Mouse (Mus musculus) hematopoietic stem cell, adult 5-6 weeks (primary cell): ENCODE results near the gene Micall2. TPM values are rescaled to one million over a fixed set of nuclear protein-coding genes. Genes with fewer than 3 reads are reported as not detected.
"Not testable (repeated sequence)": the region's sequence is repeated elsewhere in the genome, so short reads cannot be mapped to it uniquely, and the experiment has no call there.

Experiments used
- ATAC-seq, 2 experiments: fragments of 125-278 bp in 1 of 2; replicated peaks in 1 of 2; 2 replicates each; pipeline ENCODE4 v1.8.0; 2016 to 2017; ENCODE audit warnings: inconsistent platforms in 2 of 2, mild to moderate bottlenecking in 2 of 2, moderate number of reproducible peaks in 2 of 2, low read depth in 1 of 2, moderate TSS enrichment in 1 of 2; ENCODE audit not compliant: low FRiP score in 2 of 2, poor library complexity in 2 of 2, severe bottlenecking in 2 of 2, insufficient read depth in 1 of 2, low TSS enrichment in 1 of 2
- total RNA-seq: library from RNA; stranded (forward); fragments of 172-1452, 232-1000 nt; gene quantifications from 2 replicates; pipeline ENCODE4 v1.2.3, GENCODE M21; 2017

Gene Micall2
- 6.3 and 7.2 TPM in 2 replicates for total RNA-seq

DNA sequence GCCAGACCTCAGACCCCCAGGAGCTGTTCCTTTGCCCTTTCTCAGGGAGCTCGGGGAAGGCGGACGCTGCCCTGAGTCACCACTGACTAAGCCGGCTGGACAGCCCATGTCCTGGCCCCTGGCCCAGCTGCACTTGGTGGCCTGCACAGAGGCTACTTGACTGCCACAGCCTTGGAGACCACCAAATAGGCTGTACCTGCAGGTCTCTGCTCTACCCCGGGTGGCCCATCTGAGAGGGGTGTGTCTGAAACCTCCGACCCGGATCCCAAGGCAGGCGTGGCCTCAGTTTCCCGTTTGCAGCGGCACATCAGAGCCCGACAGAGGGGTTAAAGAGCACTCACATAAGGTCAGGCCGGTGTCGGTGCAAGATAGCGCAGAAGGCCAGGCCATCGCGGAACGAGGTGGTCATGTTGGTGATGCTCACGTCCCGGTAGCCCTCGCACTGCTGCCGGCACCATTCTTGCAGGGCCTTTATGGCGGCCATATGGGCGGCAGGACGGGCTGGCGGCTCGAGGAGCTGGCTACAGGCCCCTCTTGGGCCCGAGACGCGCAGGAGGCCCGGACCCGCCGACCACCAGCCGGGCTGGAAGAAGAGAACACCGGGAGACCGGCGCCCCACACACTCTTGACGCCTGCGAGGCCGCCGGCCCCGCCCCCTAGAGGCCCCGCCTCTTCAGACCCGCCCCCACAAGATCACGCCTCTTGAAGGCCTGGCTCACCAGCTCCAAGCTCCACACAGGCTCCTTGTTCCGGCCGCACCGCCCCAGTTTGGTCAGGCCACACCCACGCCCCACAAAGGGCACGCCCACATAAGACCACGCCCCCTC is at the start of gene Micall2:
Micall2 (minus strand) TSS at position 660 of the 827 bp plus-strand sequence.
- ATAC-seq: peak; percentile 77 to 79

GRCm38 (mm10) chr5:139781406-139781805 is 45.3 kb upstream of the Micall2 start:
- ATAC-seq: no peak

GRCm38 (mm10) chr5:139776966-139777365 is 40.8 kb upstream of the Micall2 start:
- ATAC-seq: peak; percentile 85 to 89

DNA sequence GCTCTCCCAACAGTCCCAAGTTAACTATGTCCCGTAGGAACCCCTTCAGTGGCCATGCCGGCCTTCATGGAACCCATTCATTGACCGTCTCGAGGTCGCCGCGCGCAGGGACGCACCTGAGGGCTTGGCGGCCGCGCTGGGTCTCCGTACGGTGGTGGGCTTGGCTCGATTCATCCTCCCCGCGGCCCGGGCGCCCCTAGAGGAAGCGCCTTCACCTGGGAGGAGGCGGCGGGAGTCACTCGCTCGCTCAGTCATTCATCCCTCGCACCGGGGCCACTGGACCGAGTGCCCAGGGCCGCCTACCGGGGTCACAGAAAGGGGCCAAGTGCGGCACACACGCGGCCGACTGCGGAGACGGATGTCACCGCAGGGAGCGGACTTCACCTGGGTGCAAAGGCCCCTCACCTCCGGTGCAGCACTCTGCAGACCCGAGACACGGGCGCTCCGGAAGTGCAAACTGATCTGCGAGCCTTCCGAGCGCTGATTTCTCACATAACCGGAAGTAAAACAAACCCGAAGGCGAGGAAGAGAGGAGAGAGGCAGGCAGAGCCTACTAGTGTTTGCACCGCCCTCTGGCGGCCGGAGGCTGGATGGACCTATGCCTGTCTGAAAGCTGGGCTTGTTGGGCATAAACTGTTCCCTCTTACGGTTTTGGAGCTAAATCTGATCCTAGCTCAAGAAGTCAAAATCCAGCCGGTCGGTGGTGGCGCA is 39.2 kb upstream of the Micall2 start, which contains the start of gene Ints1:
Ints1 (minus strand) TSS at position 459 of the 711 bp plus-strand sequence.
- peak; percentile 79 to 86 for ATAC-seq

DNA sequence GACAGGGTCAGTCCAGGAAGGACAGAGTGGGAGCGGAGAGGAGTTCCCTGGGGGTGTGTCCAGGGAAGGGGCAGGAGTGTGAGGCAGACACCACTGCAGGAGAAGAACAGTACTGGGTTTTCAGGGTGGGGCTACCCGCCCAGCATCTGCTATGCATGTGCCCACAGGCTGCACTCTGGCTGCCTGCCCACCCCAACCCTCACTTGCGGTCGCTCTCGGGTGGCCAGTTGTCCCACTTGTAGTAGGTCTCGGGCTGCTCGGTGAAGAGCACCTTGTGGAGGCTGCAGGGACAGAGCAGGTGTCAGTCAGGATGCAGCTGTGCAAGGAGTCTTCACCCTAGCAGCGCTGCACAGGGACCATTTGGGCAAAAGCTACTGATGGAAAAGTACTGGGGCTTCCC is 32.1 kb upstream of the Micall2 start:
- no peak for ATAC-seq

DNA sequence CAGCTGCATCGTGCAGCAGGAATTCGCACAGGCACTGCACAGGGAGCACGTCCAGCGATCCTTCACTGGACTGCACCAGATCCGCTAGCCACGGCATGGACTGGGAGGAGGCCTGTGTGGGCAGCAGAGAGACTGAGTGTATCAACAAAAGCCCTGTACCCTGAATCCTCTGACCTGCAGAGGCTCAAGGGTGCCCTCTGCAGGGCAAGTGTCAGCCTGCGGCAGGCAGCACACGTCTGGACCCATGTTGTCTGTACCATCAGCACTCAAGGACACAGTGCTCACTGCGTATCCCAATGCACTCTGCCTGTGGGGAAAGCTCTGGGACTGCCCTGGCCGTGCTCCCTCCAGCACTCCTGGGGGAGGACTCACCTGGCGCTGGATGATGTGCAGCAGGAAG is 28.2 kb upstream of the Micall2 start:
- ATAC-seq: peak in 1 of 2 experiments; percentile 33; a peak in 2 of 4 replicates

GRCm38 (mm10) chr5:139758096-139758495 is 22.0 kb upstream of the Micall2 start:
- ATAC-seq: no peak

DNA sequence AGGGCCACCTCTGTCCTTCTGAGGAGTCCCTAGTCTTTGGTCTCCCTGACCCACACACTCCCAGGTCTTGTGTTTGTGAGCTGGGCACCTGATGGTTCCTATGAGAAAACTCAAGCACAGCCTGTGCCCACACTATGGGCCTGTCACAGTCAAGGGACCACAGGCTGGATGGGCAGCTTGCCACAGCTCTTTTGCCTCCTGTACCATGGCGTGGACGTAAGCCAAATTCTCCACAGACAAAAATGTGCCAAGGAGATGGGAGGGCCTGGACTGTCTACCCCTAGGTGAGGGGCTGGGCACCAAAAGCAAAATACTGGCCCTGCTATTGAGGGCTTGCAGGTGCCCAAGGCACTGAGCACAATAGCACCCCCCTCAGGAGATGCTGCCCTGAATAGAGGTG is 20.4 kb upstream of the Micall2 start:
- ATAC-seq: no peak

GRCm38 (mm10) chr5:139756135-139756534 is 20.0 kb upstream of the Micall2 start:
- ATAC-seq: no peak

DNA sequence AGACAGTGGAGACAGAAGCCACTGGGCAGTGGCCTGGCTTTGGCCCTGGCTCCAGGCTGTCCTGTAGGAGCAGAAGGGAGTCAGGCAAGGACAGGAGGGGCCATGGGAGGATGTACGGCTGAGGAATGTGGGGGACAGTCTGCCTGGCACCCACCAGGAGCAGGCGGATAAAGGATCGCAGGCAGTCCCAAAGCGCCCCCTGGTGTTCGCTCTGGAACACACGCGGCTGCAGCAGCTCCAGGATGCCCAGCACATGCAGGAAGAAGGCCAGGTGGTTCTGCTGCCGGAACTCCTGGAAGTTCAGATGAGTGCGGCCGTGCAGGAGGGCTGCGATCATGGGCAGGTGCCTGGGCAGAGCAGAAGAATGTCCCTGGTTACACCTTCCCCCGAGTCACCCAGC is 18.6 kb upstream of the Micall2 start:
- no peak for ATAC-seq

DNA sequence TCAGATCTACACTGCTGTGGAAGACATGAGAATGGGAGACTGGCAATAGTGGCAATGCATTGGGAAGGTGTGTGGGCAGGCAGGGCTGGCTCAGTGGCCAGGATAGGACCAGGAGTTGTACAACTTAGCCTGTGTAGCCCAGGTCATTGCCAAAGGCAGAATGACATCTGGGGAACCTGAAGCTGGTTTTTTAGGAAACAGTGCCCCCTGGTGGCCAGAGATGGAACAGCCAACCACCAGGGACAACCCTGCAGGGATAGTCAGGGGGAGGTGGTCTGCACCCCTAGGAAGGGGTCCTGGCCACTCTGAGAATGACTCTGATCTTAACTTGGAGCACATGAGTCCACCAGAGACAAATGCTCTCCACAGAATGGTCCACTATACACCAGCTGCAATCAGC is 14.4 kb upstream of the Micall2 start:
- ATAC-seq: no peak; a peak in 1 of 4 replicates

- ATAC-seq: no peak
Measured at GRCm38 (mm10) chr5:139749413-139750125, 13.4 kb upstream of the Micall2 start.

- peak; percentile 80 to 81 for ATAC-seq
Measured at GRCm38 (mm10) chr5:139745771-139746170, 9.6 kb upstream of the Micall2 start.

GRCm38 (mm10) chr5:139742640-139743039 is 6.5 kb upstream of the Micall2 start:
- not testable (repeated sequence) for ATAC-seq

- no peak for ATAC-seq
Measured at GRCm38 (mm10) chr5:139738592-139739315, 2.6 kb upstream of the Micall2 start.

DNA sequence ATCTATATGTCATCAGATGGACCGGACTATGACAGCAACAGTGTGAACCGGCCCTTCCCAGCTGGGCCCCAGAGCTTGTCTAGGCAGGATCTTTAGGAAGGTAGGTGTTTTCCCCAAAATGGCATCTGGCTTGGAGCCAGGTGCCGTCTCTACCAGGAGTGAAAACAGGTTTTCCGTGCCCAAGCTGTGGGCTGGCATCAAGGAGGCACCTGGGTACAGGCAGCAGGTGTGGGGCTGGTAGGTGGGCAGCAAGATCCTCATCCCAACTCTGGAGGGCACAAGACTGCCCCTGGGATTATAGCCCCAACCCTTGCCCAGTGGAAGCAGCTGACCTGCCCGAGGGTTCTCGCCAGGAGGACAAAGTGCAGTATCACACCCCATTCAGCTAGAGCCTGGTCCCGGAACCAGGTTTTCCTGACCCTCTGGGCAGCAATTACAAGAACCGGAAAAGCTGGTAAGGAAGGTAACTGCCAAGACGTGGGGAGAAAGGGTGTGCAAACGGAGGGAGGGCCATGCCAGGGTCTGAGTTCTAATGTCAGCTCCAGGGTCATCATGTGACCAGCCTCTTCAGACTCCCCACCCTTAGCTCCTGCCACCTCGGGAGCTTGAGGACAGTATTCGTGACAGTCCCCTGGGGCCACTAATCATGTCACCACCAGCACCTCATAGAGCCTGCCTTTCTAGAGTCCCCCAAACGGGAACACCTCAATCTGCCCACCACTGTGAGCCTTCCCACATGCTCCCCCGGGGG is 1.9 kb upstream of the Micall2 start:
- ATAC-seq: no peak
